Mouse (Mus musculus) neural tube, embryonic 14.5 days (tissue): Measurements from ENCODE around the gene BC016579. TPM values are rescaled to one million over a fixed set of nuclear protein-coding genes. Genes with fewer than 3 reads are reported as not detected.

ENCODE experiments used
- ATAC-seq: fragments of 200-750 bp; cut with Nextera tagmentation; 2 replicates; pipeline ENCODE4 v1.8.0; 2017; ENCODE audit warnings: low read depth, mild to moderate bottlenecking, moderate TSS enrichment, moderate library complexity
- H3K27ac ChIP-seq: fragments of 300-500 bp; sonication (generic); 2 replicates; pipeline ENCODE4 v1.5.1; 2014; ENCODE audit warnings: low read depth, mild to moderate bottlenecking, control low read depth, low read length, moderate library complexity, mixed read lengths
- H3K27me3 ChIP-seq: fragments of 300-500 bp; sonication (generic); 2 replicates; pipeline ENCODE4 v1.6.1; 2014; ENCODE audit warnings: low read length; ENCODE audit not compliant: control insufficient read depth, insufficient read depth
- H3K36me3 ChIP-seq: fragments of 300-500 bp; sonication (generic); 2 replicates; pipeline ENCODE4 v1.6.1; 2014; ENCODE audit warnings: low read length, mixed read lengths; ENCODE audit not compliant: control insufficient read depth, insufficient read depth
- H3K4me1 ChIP-seq: fragments of 300-500 bp; sonication (generic); 2 replicates; pipeline ENCODE4 v1.6.1; 2014; ENCODE audit warnings: low read length; ENCODE audit not compliant: control insufficient read depth, insufficient read depth
- H3K4me2 ChIP-seq: fragments of 300-500 bp; sonication (generic); 2 replicates; pipeline ENCODE4 v1.6.1; 2014; ENCODE audit warnings: mild to moderate bottlenecking, low read depth, low read length, control low read depth
- H3K4me3 ChIP-seq: fragments of 300-500 bp; sonication (generic); 2 replicates; pipeline ENCODE4 v1.5.1; 2014; ENCODE audit warnings: low read depth, low read length, control low read depth, mixed read lengths
- H3K9ac ChIP-seq: fragments of 300-500 bp; sonication (generic); replicated peaks from 2 replicates; pipeline ENCODE4 v1.6.1; 2014; ENCODE audit warnings: low read depth, mild to moderate bottlenecking, control low read depth, low read length, mixed read lengths
- H3K9me3 ChIP-seq: fragments of 300-500 bp; sonication (generic); 2 replicates; pipeline ENCODE4 v1.6.1; 2016; ENCODE audit warnings: low read length; ENCODE audit not compliant: control insufficient read depth
- WGBS: fragments of 180-500 bp; shearing (Covaris S2); extraction: QIAGEN DNeasy Blood & Tissue Kit; methylation state at CpG from one replicate; pipeline ENCODE4 v1.1.7; 2014; 5-methylcytosine and 5-hydroxymethylcytosine counted together
- polyA plus RNA-seq: library from polyadenylated mRNA; unstranded; fragments of >200 nt; fragmentation: Nextera tagmentation; extraction: Ambion mirVana; gene quantifications from 2 replicates; pipeline ENCODE4 v1.2.1, GENCODE M21; 2014

Gene BC016579
- polyA plus RNA-seq, 1 experiment from 2014 or later: 0.12 TPM

DNA sequence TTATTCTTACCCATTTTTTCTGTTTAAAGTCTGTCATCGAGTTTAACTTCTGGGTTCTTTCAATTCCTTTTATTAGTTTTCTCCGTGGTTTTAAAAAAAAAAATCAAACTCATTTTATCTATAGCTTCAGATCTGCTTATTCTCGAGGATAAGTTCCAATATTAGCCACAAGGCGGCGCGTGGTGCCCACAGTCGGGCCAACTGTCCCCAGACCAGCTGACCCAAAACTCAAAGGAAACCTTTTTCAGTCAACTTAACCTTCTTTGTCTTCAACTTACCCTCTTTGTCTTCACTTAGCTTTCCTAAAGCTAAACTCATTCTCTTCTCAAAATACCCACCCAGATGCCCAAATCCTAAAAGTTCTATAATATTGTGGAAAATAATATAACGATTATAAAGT lies 30.9 kb upstream of the BC016579 start:
- Histone ChIP-seq H3K9ac (no peak overlapping the region), H3K4me3 (no peak overlapping the region), H3K4me2 (no peak overlapping the region), H3K36me3 (no peaks in the 10 kb centered on the region), H3K27me3 (no peaks in the 10 kb centered on the region; the same call in 1 of the 2 replicates), H3K4me1 (0 out of 2 replicates have a peak, but pooled peaks cover under 1% of the 10 kb centered on the region), H3K27ac (no peak overlapping the region), H3K9me3 (no peaks in the 10 kb centered on the region)
- peak; percentile 50; the same call in 1 of the 2 replicates for ATAC-seq
- 14% methylated on average over 8 of the region's 8 CpGs for WGBS

DNA sequence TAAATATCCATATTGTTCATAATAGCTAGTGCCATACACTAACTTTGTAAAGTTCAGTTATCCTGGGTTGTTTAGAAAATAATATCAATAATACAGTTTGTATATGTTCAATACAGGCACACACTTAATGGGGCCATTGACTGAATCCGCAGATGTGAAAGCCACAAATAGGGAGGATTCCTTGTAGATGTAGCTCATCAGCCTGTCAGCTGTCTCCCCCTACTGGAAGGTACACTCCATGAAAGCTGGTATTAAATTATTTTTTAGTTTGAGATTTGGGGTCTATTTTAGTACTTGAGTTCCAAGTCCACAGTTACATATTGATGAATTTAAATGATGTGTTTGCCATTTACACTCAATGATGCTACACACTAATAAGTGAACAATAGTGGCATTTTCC lies 22.6 kb upstream of the BC016579 start:
- WGBS: 49% methylated on average over 1 of the region's 1 CpGs
- no peaks in the 10 kb centered on the region for H3K4me1 ChIP-seq
- no peaks in the 10 kb centered on the region for H3K27me3 ChIP-seq
- H3K9me3 ChIP-seq: no peaks in the 10 kb centered on the region
- no peak overlapping the region for H3K4me3 ChIP-seq
- no peak for ATAC-seq
- H3K36me3 ChIP-seq: no peaks in the 10 kb centered on the region
- H3K27ac ChIP-seq: no peak overlapping the region
- H3K4me2 ChIP-seq: no peak overlapping the region
- no peak overlapping the region for H3K9ac ChIP-seq

DNA sequence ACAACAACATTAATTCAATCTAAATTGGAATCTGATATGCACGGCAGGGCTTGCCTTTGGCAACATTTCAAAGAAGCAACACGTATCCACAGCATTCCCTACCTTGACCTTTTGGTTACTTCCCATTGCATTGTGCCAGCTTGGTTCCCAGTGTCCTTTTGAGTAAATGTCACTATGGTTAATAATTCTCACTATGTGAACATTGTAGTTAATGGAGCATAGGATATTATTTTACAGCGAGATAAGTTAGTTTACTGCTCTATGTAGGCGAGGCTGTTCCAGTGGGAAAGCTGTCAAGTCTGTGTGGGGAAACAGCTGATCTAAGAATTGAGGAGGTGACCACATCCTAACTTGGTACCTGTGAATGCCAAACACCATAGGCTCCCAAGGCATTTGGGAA lies 16.1 kb upstream of the BC016579 start:
- H3K36me3 ChIP-seq: no peaks in the 10 kb centered on the region
- no peak for ATAC-seq
- no peaks in the 10 kb centered on the region for H3K9me3 ChIP-seq
- H3K9ac ChIP-seq: no peak overlapping the region
- no peaks in the 10 kb centered on the region for H3K4me1 ChIP-seq
- H3K4me3 ChIP-seq: no peak overlapping the region
- no peaks in the 10 kb centered on the region for H3K27me3 ChIP-seq
- WGBS: 56% methylated on average over 4 of the region's 4 CpGs
- H3K4me2 ChIP-seq: no peak overlapping the region
- no peak overlapping the region for H3K27ac ChIP-seq

DNA sequence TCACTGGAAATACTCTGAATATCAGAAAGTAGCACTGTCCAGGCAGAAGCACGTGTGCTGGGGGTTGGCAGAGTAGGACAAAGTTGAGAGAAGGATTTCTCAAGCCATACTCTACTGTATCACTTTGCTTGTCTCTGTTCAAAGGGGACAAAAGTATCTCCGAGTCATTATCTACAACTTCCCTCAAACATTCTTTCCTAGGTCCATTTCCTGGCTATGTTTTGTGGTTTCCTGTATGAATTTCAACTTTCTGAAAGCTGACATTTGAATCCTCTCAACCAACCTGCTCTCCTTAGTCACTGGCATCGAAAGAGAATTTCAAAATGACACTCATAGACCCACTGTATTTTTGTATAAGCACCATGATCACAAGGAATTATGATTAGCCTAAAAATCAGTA lies 14.3 kb upstream of the BC016579 start:
- Histone ChIP-seq H3K27ac (no peak overlapping the region), H3K9me3 (no peaks in the 10 kb centered on the region), H3K27me3 (no peaks in the 10 kb centered on the region), H3K36me3 (no peaks in the 10 kb centered on the region), H3K4me1 (no peaks in the 10 kb centered on the region), H3K9ac (no peak overlapping the region), H3K4me2 (no peak overlapping the region), H3K4me3 (no peak overlapping the region)
- ATAC-seq: no peak
- 75% methylated on average over 3 of the region's 3 CpGs for WGBS

DNA sequence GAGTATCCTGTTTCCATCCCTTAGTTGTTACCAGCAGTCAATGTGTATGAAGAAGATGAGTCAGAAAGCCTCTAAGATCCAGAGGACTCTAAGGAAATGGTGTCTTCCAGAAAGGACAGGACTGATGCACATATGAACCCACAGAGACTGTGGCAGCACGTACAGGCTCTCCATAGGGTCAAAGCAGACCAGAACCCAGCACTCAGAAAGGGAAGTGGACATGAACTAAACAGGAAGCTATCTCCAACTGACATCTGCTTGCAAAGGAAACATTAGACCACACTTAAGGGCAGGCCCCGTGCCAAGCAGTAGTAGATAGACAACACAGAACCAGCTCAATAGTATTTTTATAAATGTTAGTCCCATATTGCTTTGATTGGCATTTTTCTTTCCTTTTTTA lies 12.3 kb upstream of the BC016579 start:
- no peak overlapping the region for H3K4me2 ChIP-seq
- H3K27me3 ChIP-seq: no peaks in the 10 kb centered on the region
- H3K9ac ChIP-seq: no peak overlapping the region
- no peaks in the 10 kb centered on the region for H3K9me3 ChIP-seq
- no peak overlapping the region for H3K27ac ChIP-seq
- H3K36me3 ChIP-seq: no peaks in the 10 kb centered on the region
- 75% methylated on average over 2 of the region's 2 CpGs for WGBS
- no peak for ATAC-seq
- no peak overlapping the region for H3K4me3 ChIP-seq
- H3K4me1 ChIP-seq: no peaks in the 10 kb centered on the region

DNA sequence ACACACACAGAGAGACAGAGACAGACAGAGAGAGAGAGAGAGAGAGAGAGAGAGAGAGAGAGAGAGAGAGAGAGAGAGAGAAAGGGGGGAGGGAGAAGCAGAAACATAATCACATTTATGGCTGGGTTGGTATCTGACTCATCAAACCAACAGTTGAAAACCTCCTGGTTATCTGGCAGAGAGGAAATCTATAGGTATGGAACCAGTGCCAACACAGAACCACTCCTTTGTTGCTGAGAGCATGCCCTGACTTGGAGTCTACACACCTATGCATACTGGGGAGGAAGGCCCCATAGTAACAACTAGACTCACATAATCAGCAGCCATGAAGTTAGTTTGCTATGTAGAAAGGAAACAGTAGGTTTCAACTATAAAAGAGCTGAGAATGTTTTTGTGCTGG lies 8.5 kb upstream of the BC016579 start:
- ATAC-seq: no peak
- Histone ChIP-seq H3K4me2 (no peak overlapping the region), H3K9me3 (no peaks in the 10 kb centered on the region), H3K4me3 (no peak overlapping the region), H3K36me3 (no peaks in the 10 kb centered on the region), H3K27ac (no peak overlapping the region), H3K4me1 (no peaks in the 10 kb centered on the region), H3K9ac (no peak overlapping the region), H3K27me3 (no peaks in the 10 kb centered on the region)

DNA sequence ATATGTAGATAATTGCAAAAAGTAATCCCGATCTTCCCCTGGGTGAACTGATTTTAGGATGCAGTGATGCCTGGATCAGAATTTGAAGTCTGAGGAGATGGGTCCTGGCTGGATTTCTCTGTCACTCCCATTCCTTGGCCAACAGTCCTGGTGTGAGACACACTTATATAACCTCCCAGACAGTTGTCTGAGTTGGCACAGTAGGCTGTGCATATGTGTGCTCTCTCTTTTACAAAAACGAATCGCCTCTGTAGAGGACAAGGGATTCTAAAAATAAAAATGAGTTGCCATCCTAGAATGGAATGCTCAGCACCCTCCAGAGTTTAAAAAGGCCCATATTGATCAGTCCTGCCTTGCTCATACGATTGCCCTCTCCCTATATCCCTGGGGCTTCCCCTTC lies 5.7 kb upstream of the BC016579 start:
- H3K9me3 ChIP-seq: no peaks in the 10 kb centered on the region
- no peak overlapping the region for H3K4me3 ChIP-seq
- H3K9ac ChIP-seq: no peak overlapping the region
- no peak for ATAC-seq
- no peaks in the 10 kb centered on the region for H3K36me3 ChIP-seq
- H3K27ac ChIP-seq: no peak overlapping the region
- WGBS: 90% methylated on average over 4 of the region's 4 CpGs
- H3K27me3 ChIP-seq: no peaks in the 10 kb centered on the region
- H3K4me1 ChIP-seq: no peaks in the 10 kb centered on the region
- no peak overlapping the region for H3K4me2 ChIP-seq

DNA sequence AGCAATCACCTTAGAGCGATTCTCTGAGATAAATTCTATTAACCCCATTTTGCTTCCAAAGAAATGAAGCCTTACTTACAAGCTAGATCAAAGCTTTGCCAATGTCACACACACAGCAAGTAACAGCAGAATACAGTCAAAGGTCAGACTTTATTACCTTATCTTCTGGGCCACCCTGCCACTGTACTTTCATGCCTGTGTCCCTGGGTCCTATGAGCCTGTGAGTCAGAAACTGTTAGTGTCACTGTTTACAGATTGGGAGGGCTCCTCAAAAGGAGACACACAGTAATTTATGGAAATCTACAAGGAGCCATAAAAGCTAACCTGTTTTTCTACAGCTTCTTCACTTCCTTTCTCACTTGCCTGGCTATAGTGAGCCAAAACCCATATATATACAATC lies 4.4 kb upstream of the BC016579 start:
- 92% methylated on average over 1 of the region's 1 CpGs for WGBS
- Histone ChIP-seq H3K36me3 (no peaks in the 10 kb centered on the region), H3K27ac (no peak overlapping the region), H3K9me3 (no peaks in the 10 kb centered on the region), H3K9ac (no peak overlapping the region), H3K27me3 (no peaks in the 10 kb centered on the region), H3K4me1 (no peaks in the 10 kb centered on the region), H3K4me2 (no peak overlapping the region), H3K4me3 (no peak overlapping the region)
- ATAC-seq: no peak

DNA sequence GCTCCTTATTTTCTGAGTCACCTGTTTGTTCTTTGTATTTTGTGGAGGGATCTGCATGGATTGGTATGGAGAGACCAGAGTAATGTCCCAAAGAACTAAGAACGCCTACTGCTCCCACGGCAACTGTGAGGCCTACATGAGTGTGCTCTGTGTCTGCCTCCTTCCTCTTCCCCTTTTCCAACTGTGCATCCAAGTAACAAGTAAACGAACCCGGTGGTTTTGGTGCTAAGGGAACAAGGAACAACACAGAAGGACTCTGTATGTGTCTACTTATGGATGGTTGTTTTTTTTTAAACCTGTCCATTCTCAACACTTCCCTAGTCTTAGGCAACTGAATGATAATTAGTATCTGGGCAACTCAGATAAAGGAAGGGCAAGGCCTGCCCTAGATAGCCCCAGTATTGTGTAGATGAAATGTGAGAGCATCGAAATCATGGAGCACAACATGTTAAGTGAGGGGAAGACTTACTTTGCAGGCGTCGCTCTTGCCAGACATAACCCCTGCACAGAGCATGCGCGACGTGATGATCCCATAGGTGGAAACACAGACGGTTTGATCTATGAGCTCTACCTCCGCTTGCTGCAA lies 3.8 kb upstream of the BC016579 start:
- H3K9ac ChIP-seq: no peak overlapping the region
- no peak overlapping the region for H3K4me2 ChIP-seq
- H3K27ac ChIP-seq: no peak overlapping the region
- H3K9me3 ChIP-seq: no peaks in the 10 kb centered on the region
- WGBS: 93% methylated on average over 12 of the region's 12 CpGs
- H3K4me1 ChIP-seq: no peaks in the 10 kb centered on the region
- no peak overlapping the region for H3K4me3 ChIP-seq
- no peaks in the 10 kb centered on the region for H3K36me3 ChIP-seq
- ATAC-seq: no peak
- no peaks in the 10 kb centered on the region for H3K27me3 ChIP-seq
